Mouse (Mus musculus) heart, embryonic 11.5 days (tissue): ENCODE measurements around the gene Pah. TPM values are rescaled to one million over a fixed set of nuclear protein-coding genes. Genes with fewer than 3 reads are reported as not detected.

Source experiments
- ATAC-seq: fragments of 200-750 bp; cut with Nextera tagmentation; replicated peaks from 2 replicates; pipeline ENCODE4 v1.8.0; 2017; ENCODE audit warnings: moderate library complexity; ENCODE audit not compliant: insufficient number of reproducible peaks, low FRiP score, low TSS enrichment
- H3K27ac ChIP-seq: fragments of 300-500 bp; sonication (generic); 2 replicates; pipeline ENCODE4 v1.5.1; 2014; ENCODE audit warnings: mild to moderate bottlenecking, low read depth, low read length
- H3K27me3 ChIP-seq: fragments of 300-500 bp; sonication (generic); 2 replicates; pipeline ENCODE4 v1.6.1; 2014; ENCODE audit warnings: mild to moderate bottlenecking, low read length, mixed read lengths; ENCODE audit not compliant: control insufficient read depth, insufficient read depth
- H3K36me3 ChIP-seq: fragments of 300-500 bp; sonication (generic); 2 replicates; pipeline ENCODE4 v1.6.1; 2014; ENCODE audit warnings: mild to moderate bottlenecking, low read length, moderate library complexity, mixed read lengths; ENCODE audit not compliant: control insufficient read depth, insufficient read depth
- H3K4me1 ChIP-seq: fragments of 300-500 bp; sonication (generic); 2 replicates; pipeline ENCODE4 v1.6.1; 2014; ENCODE audit warnings: low read length; ENCODE audit not compliant: control insufficient read depth, insufficient read depth
- H3K4me2 ChIP-seq: fragments of 300-500 bp; sonication (generic); 2 replicates; pipeline ENCODE4 v1.6.1; 2014; ENCODE audit warnings: mild to moderate bottlenecking, moderate library complexity
- H3K4me3 ChIP-seq: fragments of 300-500 bp; sonication (generic); 2 replicates; pipeline ENCODE4 v1.5.1; 2014; ENCODE audit warnings: low read depth, low read length
- H3K9ac ChIP-seq: fragments of 300-500 bp; sonication (generic); 2 replicates; pipeline ENCODE4 v1.6.1; 2014; ENCODE audit warnings: mild to moderate bottlenecking, low read depth, low read length, moderate library complexity
- H3K9me3 ChIP-seq: fragments of 300-500 bp; sonication (generic); replicated peaks from 2 replicates; pipeline ENCODE4 v1.6.1; 2016; ENCODE audit warnings: low read length; ENCODE audit not compliant: control insufficient read depth
- WGBS: fragments of 180-500 bp; shearing (Covaris S2); extraction: QIAGEN DNeasy Blood & Tissue Kit; methylation state at CpG from one replicate; pipeline ENCODE4 v1.1.7; 2014; ENCODE audit not compliant: insufficient replicate concordance; 5-methylcytosine and 5-hydroxymethylcytosine counted together
- polyA plus RNA-seq: library from polyadenylated mRNA; unstranded; fragments of >200 nt; fragmentation: Nextera tagmentation; extraction: Ambion mirVana; gene quantifications from 2 replicates; pipeline ENCODE4 v1.2.1, GENCODE M21; 2014

The Pah gene
- polyA plus RNA-seq = 0.18 and 0.31 TPM in 2 replicates

DNA sequence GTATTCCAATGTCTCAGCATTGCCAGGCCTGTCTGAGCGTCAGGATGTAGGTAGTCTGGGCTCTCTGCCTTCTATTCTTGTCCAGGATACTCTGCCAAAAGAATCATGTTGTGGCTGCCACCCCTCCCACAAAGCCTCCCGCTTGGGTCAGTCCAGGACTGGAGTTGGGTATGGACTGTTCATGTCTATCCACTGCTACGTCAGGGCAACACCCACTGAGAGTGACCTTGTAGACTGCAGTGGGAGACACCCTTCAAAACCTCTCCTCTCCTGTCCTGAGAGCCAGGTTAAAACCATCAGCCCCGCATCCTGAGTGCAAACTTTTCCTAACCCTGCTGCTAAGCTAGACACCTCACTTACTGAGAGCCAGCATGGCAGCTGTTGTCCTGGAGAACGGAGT is at the start of gene Pah:
TSS of gene Pah (plus strand) at position 150 of the 400 bp plus-strand sequence.
- H3K9me3 ChIP-seq = no peaks in the 10 kb centered on the region
- 84% methylated on average over 5 of the region's 5 CpGs for WGBS
- H3K4me2 ChIP-seq = no peak within 1 kb of the TSS
- no peaks in the 10 kb centered on the region for H3K36me3 ChIP-seq
- ATAC-seq = 0 out of 2 replicates have a peak, but pooled peaks have one; percentile 35
- no peaks in the 10 kb centered on the region for H3K4me1 ChIP-seq
- H3K27me3 ChIP-seq = no peaks in the 10 kb centered on the region
- no peak within 1 kb of the TSS for H3K9ac ChIP-seq
- H3K27ac ChIP-seq = no peak within 1 kb of the TSS
- no peak within 1 kb of the TSS for H3K4me3 ChIP-seq

- H3K36me3 ChIP-seq = no peaks in the 10 kb centered on the region
- no peak overlapping the region for H3K4me2 ChIP-seq
- no peaks in the 10 kb centered on the region for H3K9me3 ChIP-seq
- WGBS = 67% methylated on average over 10 of the region's 10 CpGs
- no peaks in the 10 kb centered on the region for H3K27me3 ChIP-seq
- H3K4me1 ChIP-seq = no peaks in the 10 kb centered on the region
- no peak for ATAC-seq
- H3K4me3 ChIP-seq = no peak overlapping the region
- H3K9ac ChIP-seq = no peak overlapping the region
- H3K27ac ChIP-seq = no peak overlapping the region
These were observed 48.0 kb upstream of the Pah start for GRCm38 (mm10) chr10:87473475-87474131.

- no peak overlapping the region for H3K9ac ChIP-seq
- no peaks in the 10 kb centered on the region for H3K36me3 ChIP-seq
- H3K27me3 ChIP-seq = no peaks in the 10 kb centered on the region
- WGBS = 80% methylated on average over 2 of the region's 2 CpGs
- no peak overlapping the region for H3K27ac ChIP-seq
- peaks cover 2% of the 10 kb centered on the region; the same call in 1 of the 2 replicates for H3K9me3 ChIP-seq
- no peak overlapping the region for H3K4me3 ChIP-seq
- no peaks in the 10 kb centered on the region for H3K4me1 ChIP-seq
- H3K4me2 ChIP-seq = no peak overlapping the region
- ATAC-seq = no peak
These were observed 46.6 kb upstream of the Pah start for GRCm38 (mm10) chr10:87474971-87475370.

GRCm38 (mm10) chr10:87477895-87478294 is 43.7 kb upstream of the Pah start:
- H3K27me3 ChIP-seq = no peaks in the 10 kb centered on the region
- H3K9ac ChIP-seq = no peak overlapping the region
- no peak overlapping the region for H3K27ac ChIP-seq
- ATAC-seq = no peak
- peaks cover 3% of the 10 kb centered on the region for H3K9me3 ChIP-seq
- H3K4me2 ChIP-seq = no peak overlapping the region
- WGBS = 50% methylated on average over 5 of the region's 5 CpGs
- no peaks in the 10 kb centered on the region for H3K36me3 ChIP-seq
- no peaks in the 10 kb centered on the region for H3K4me1 ChIP-seq
- H3K4me3 ChIP-seq = no peak overlapping the region

DNA sequence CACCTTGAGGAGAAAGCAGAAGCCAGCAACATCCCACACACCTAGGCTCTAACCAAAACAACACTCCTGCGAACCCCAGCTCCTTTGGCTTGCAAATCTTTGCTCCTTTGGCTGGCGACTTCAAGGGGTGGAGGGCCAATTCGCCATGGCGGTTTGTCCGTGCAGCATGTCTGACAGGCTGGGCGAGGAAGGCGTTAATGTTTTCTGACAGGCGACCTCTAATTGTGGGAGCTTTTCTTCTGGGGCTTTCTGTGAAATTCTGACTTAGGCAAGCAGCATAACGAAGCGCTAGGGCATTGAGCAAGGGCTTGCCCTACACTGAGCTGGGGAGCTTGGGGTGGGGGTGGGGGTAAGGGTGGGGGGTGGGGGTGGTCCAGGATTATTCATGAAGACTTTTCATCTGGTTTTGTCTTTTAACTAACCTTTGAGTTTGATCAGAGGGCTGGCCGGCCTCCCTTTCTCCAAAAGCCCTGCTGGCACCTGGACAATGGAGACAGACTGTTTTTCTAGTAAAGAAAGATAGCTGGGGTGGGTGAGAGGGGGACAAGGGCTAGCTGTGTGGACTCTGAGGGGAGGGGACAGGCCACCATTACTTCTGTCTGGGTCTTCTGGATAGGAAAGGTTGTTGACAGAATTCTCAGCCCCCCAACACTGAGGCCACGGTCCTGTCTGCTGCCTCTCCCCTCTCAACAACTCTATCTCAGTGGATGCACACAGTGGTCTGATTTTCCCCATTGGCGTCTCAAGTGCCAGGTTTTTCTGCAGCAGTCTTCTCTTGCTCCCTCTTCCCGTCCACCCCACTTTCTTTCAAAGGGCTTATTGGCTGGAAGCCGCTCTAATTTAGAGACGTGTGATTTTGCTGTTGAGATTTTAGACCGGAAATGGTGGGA is 36.5 kb upstream of the Pah start:
- Histone ChIP-seq H3K27me3 (peaks cover 54% of the 10 kb centered on the region), H3K36me3 (no peaks in the 10 kb centered on the region), H3K9me3 (peaks cover under 1% of the 10 kb centered on the region), H3K4me1 (no peaks in the 10 kb centered on the region; the same call in 1 of the 2 replicates), H3K27ac (no peak overlapping the region), H3K9ac (no peak overlapping the region), H3K4me3 (no peak overlapping the region), H3K4me2 (no peak overlapping the region)
- ATAC-seq = no peak
- WGBS = 1% methylated on average over 17 of the region's 17 CpGs

DNA sequence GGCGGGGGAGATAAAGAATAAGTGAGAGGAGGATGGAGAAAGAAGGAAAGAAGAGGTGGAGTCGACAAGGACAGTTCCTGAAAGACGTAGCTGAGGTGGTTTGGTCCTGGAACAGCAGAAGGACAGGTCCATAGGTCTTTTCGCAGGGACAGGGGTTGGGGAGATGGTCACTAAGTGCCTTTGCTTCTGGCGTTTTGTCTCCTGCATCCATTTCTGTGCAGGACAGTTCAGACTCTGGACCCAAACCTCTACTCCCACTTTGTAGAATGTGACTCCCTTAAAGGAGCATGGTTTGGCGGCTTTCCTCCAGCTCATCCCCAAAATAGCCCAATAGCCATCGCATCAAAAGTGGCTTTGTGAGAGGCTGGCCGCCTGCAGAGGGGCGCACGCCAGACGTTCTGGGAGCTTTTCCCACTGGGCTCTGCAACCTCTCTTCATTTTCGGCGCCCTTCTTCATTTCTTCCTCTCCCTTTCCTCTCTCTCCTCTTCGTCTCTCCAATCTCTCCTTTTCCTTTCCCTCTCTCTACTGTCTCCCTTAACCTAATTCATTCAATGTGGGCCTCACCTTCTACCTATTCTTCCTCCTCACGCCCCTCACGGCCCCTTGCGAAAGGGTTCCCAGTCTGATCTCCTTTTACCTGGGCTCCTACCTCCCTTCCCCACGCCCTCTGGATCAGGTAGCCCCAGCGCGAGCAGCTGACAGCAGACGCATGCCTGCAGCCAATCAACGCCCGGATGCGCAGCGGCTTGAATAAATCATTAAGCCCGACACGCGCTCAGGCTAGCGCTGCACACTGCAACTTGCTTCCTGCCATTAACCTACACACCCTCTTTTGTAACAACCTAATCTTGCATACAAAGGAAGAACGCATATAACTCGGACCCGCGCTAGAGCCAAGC is 35.6 kb upstream of the Pah start:
- peak overlapping the region; percentile 44 for H3K4me2 ChIP-seq

DNA sequence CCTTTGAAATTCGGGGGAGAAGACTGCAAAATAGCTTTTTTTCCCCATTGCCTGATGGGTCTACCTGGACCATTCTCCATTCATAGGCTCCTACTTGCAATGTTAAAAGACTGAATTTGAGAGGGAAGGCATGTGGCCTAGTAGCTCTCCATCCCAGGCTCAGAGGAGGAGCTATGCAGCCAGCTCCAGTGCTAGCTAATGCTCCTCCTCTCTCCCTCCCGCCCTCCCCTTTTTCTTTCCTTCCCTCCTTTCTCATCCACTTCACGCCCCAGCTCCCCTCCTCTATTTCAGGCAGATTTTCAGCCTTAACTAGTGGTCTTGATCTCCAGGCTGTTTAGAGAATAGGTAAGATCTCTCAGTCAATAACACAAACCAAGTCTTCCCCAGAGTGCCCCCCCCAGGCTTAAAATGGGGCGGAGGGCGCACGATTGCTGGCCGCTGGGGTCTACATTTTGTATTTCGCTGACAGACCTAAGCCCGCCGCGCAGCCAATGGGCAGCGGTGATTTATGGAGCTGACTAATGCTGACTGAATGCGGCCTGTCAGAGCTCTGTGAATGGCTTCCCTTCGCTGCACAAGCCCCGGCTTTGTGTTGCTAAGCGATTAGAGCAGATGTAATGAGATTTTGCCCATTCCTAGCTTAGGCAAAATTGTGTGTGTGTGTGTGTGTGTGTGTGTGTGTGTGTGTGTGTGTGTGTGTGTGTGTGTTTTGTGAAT is 33.0 kb upstream of the Pah start:
- Histone ChIP-seq H3K27me3 (peaks cover 88% of the 10 kb centered on the region), H3K27ac (no peak overlapping the region), H3K9me3 (no peaks in the 10 kb centered on the region), H3K4me2 (peak overlapping the region; percentile 19; the same call in 1 of the 2 replicates), H3K36me3 (no peaks in the 10 kb centered on the region), H3K4me1 (no peaks in the 10 kb centered on the region; the same call in 1 of the 2 replicates), H3K4me3 (no peak overlapping the region), H3K9ac (no peak overlapping the region)
- WGBS = 1% methylated on average over 16 of the region's 16 CpGs
- no peak for ATAC-seq

More for the DNA sequence above, 35.6 kb upstream of the Pah start:
- no peak for ATAC-seq
- Histone ChIP-seq H3K27ac (no peak overlapping the region), H3K4me1 (no peaks in the 10 kb centered on the region; the same call in 1 of the 2 replicates), H3K27me3 (peaks cover 63% of the 10 kb centered on the region), H3K36me3 (no peaks in the 10 kb centered on the region), H3K9ac (no peak overlapping the region), H3K4me3 (peak overlapping the region; percentile 18; the same call in 1 of the 2 replicates), H3K9me3 (no peaks in the 10 kb centered on the region; the same call in 1 of the 2 replicates)
- 2% methylated on average over 33 of the region's 33 CpGs for WGBS
